Mouse (Mus musculus) hindbrain, embryonic 15.5 days (tissue): ENCODE measurements at regions not wholly inside any gene's neighbourhood (a gene's known extent, or its start where the extent isn't known, plus 50 kb on each side); places are given as distances from the start of the nearest gene placed in this dataset.

ENCODE experiments used
- ATAC-seq: fragments of 200-750 bp; cut with Nextera tagmentation; 2 replicates; pipeline ENCODE4 v1.8.0; 2017; ENCODE audit warnings: low read depth, moderate number of reproducible peaks, moderate TSS enrichment; ENCODE audit not compliant: low FRiP score
- H3K27ac ChIP-seq: fragments of 300-500 bp; sonication (generic); replicated peaks from 2 replicates; pipeline ENCODE4 v1.5.1; 2015; ENCODE audit warnings: mild to moderate bottlenecking, inconsistent platforms
- H3K27me3 ChIP-seq: fragments of 300-500 bp; sonication (generic); 2 replicates; pipeline ENCODE4 v1.6.1; 2015; ENCODE audit warnings: control low read depth, inconsistent platforms
- H3K36me3 ChIP-seq: fragments of 300-500 bp; sonication (generic); 2 replicates; pipeline ENCODE4 v1.6.1; 2015; ENCODE audit warnings: control low read depth, inconsistent platforms
- H3K4me1 ChIP-seq: fragments of 300-500 bp; sonication (generic); replicated peaks from 2 replicates; pipeline ENCODE4 v1.6.1; 2015; ENCODE audit warnings: control low read depth, inconsistent platforms
- H3K4me2 ChIP-seq: fragments of 300-500 bp; sonication (generic); 2 replicates; pipeline ENCODE4 v1.6.1; 2015; ENCODE audit warnings: moderate library complexity, mild to moderate bottlenecking, inconsistent platforms
- H3K4me3 ChIP-seq: fragments of 300-500 bp; sonication (generic); 2 replicates; pipeline ENCODE4 v1.5.1; 2015; ENCODE audit warnings: mild to moderate bottlenecking, inconsistent platforms
- H3K9ac ChIP-seq: fragments of 300-500 bp; sonication (generic); 2 replicates; pipeline ENCODE4 v1.6.1; 2015; ENCODE audit warnings: inconsistent platforms
- H3K9me3 ChIP-seq: fragments of 300-500 bp; sonication (generic); 2 replicates; pipeline ENCODE4 v1.6.1; 2016; ENCODE audit warnings: control low read depth, inconsistent platforms
- WGBS: fragments of 180-500 bp; shearing (Covaris S2); methylation state at CpG from one replicate; pipeline ENCODE4 v1.1.7; 2015; 5-methylcytosine and 5-hydroxymethylcytosine counted together

DNA sequence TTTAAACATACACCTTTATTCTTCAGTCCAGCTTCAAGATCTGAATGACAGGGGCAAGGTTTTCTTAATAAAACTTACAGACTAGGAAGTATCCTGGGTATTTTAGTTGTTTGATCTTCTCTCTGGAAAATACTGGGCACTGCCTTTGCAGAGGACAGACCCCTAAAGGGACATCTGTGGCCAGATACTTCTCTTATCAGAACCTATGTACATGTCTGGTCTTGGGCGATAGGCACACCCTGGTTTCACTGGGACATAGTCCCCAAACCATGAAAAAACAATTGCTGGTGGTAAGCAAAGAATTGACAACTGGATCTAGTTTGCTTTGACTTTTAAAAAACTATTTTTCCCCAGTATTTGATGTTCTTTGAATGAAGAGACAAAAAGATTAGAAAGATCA is 189.5 kb upstream of the Veph1 start:
- no peak for ATAC-seq
- 97% methylated on average over 1 of the region's 1 CpGs for WGBS
- no peaks in the 10 kb centered on the region for H3K36me3 ChIP-seq
- H3K9ac ChIP-seq, result no peak overlapping the region
- H3K4me3 ChIP-seq, result no peak overlapping the region
- no peak overlapping the region for H3K27ac ChIP-seq
- peaks cover 4% of the 10 kb centered on the region; the same call in 1 of the 2 replicates for H3K27me3 ChIP-seq
- no peaks in the 10 kb centered on the region for H3K4me1 ChIP-seq
- H3K4me2 ChIP-seq, result no peak overlapping the region
- no peaks in the 10 kb centered on the region for H3K9me3 ChIP-seq

DNA sequence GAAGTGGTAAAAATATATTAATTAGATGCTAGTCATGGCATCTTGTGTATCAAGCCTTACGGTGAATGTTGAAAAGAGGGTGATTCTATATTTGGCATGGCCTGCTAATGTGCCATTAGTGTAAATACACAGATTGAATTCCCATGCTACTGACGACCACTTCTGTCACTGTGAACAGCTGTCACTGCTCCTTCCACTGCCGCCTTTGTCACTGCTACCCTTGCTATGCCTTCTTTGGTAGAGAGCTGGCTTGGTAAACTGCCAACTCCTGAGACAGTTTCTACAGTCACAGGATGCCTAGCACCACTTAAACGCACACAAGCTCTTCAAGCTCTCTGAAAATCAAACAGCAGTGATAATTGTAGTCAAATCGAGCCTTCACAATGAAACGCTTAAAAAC is 184.1 kb upstream of the Veph1 start:
- H3K4me2 ChIP-seq, result no peak overlapping the region
- H3K27me3 ChIP-seq, result no peaks in the 10 kb centered on the region
- no peak overlapping the region for H3K9ac ChIP-seq
- WGBS, result 55% methylated on average over 6 of the region's 6 CpGs
- H3K4me1 ChIP-seq, result no peaks in the 10 kb centered on the region
- no peaks in the 10 kb centered on the region for H3K9me3 ChIP-seq
- no peak overlapping the region for H3K27ac ChIP-seq
- no peak overlapping the region for H3K4me3 ChIP-seq
- H3K36me3 ChIP-seq, result no peaks in the 10 kb centered on the region
- peak; percentile 71 for ATAC-seq

DNA sequence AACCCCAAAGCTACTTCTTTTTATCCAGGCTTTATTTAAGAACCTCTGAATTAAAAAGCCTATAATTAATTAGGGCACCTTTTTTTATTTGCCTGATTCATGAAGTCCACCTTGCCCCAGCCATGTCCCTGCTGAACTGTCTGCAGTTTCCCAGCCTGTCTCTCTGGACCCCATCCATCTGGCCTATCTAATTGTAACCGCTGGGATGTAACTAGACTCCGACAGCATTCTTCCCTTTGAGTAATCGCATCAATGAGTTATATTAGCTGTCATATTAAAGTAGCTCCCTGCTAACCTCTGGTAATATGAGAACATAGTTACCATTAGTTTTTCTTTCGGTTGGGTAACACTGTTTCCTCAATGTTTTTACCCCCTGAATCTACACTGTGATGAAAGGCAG is 182.6 kb upstream of the Veph1 start:
- no peak overlapping the region for H3K9ac ChIP-seq
- no peak overlapping the region for H3K4me3 ChIP-seq
- ATAC-seq, result no peak
- 44% methylated on average over 4 of the region's 4 CpGs for WGBS
- no peaks in the 10 kb centered on the region for H3K27me3 ChIP-seq
- H3K9me3 ChIP-seq, result no peaks in the 10 kb centered on the region
- H3K4me1 ChIP-seq, result no peaks in the 10 kb centered on the region
- no peaks in the 10 kb centered on the region for H3K36me3 ChIP-seq
- no peak overlapping the region for H3K4me2 ChIP-seq
- no peak overlapping the region for H3K27ac ChIP-seq

DNA sequence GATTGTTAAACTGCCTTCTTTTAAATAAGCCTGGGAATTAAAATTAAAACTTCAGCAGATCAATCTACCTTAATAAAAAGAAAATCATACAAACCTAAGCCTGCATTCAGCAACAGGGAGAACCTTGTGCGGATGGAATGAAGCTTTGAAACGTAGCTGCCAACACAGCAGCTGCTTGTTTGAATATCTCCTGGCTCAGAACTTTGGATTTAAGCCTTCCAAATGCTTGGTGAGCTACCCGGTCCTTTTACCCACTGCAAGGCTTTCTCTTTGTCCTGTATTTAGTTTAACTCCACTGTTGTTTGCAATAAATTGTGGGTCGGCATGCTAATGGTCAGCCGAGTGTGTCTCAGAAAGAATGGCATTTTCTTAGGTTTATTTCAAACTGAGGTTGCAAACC is 169.7 kb upstream of the Veph1 start:
- Histone ChIP-seq H3K27ac (no peak overlapping the region), H3K4me1 (no peaks in the 10 kb centered on the region), H3K9ac (no peak overlapping the region), H3K4me3 (no peak overlapping the region), H3K9me3 (no peaks in the 10 kb centered on the region), H3K36me3 (no peaks in the 10 kb centered on the region), H3K27me3 (no peaks in the 10 kb centered on the region), H3K4me2 (no peak overlapping the region)
- ATAC-seq, result no peak
- WGBS, result 83% methylated on average over 5 of the region's 5 CpGs

DNA sequence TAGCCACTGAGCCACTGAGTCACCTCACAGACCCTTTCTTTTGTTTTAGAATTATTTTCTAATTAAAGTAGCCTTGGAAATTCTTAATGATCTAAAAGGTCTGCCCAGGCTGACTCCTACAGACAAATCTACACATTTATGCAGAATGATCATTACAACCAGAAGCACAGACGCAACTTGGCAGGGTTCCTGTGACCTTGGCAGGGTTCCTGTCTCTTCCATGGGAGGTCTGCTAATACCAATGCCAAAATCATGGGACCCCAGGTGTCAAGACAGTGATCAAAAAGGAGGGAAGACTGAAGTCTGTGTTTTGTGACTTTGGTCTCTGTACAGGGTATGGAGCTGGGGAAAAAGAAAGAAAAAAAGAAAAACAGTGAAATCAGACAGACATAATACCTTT is 168.7 kb upstream of the Veph1 start:
- H3K4me3 ChIP-seq, result no peak overlapping the region
- H3K9ac ChIP-seq, result no peak overlapping the region
- H3K36me3 ChIP-seq, result no peaks in the 10 kb centered on the region
- no peak overlapping the region for H3K27ac ChIP-seq
- no peak overlapping the region for H3K4me2 ChIP-seq
- H3K27me3 ChIP-seq, result no peaks in the 10 kb centered on the region
- H3K4me1 ChIP-seq, result no peaks in the 10 kb centered on the region
- no peak for ATAC-seq
- 60% methylated on average over 1 of the region's 1 CpGs for WGBS
- no peaks in the 10 kb centered on the region for H3K9me3 ChIP-seq

DNA sequence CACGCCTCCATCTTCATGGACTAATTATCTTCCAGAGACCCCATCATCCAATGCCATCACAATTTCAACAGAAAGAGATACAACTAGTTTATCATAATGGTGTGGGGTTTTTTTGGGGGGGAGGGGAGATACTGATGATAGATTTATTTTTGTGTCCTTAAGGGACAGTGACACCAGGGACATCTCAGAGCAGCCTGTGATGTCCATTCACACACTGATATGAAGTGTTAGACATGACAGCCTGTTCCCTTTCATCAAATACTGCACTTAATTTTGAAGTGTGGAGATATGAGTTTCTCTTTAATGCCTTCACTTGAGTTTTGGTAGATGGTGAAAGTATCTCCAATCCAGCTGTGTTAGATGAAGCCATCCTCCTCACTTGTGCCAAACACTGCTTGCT is 165.7 kb upstream of the Veph1 start:
- H3K4me3 ChIP-seq, result no peak overlapping the region
- no peak overlapping the region for H3K4me2 ChIP-seq
- H3K27ac ChIP-seq, result no peak overlapping the region
- no peaks in the 10 kb centered on the region for H3K36me3 ChIP-seq
- no peaks in the 10 kb centered on the region for H3K9me3 ChIP-seq
- no peak overlapping the region for H3K9ac ChIP-seq
- no peak for ATAC-seq
- H3K27me3 ChIP-seq, result no peaks in the 10 kb centered on the region
- 78% methylated on average over 1 of the region's 1 CpGs for WGBS
- no peaks in the 10 kb centered on the region for H3K4me1 ChIP-seq

DNA sequence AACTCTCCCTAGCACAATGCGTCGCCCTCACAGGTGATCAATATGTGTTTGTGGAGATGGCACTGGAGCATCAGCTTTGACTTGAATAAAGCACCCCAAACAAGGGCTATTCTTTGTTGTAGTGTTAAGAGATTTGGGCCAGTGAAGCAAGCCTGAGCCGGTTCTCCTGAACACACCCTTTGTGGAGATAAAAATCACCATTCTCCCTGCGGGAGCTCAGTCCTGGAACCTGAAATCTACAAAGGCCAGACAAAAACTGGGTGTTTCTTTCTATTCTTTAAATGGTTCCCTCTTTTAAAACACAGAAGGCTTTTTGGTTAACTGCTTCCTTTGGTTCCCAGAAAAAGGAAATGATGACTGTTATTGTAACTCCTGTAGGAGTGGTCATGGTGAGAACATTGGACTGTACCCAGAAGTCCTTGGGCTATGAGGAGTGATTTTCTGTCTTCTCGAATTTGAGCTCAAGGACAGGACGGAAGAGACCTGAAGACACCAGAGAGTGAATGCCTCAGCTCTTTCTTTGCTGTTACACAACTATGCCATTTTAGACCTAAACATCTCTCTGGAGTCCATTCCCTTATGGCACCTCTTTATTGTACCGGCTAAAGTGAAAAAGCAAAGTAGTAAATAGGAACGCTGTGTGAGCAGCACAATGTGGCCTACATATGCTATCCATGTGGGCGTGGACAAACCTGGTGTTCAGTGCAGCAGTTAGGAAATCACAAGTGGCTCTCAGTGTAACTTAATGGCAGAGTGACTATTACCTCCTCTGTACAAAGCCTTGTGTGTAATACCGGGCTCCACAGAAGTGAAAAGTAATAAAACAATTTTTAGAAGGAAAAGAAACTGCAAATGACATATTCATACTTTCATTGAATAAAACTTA is 149.9 kb upstream of the Veph1 start:
- H3K27ac ChIP-seq, result no peak overlapping the region
- no peaks in the 10 kb centered on the region for H3K36me3 ChIP-seq
- no peak for ATAC-seq
- no peak overlapping the region for H3K9ac ChIP-seq
- no peaks in the 10 kb centered on the region for H3K27me3 ChIP-seq
- H3K4me2 ChIP-seq, result no peak overlapping the region
- 87% methylated on average over 10 of the region's 10 CpGs for WGBS
- no peak overlapping the region for H3K4me3 ChIP-seq
- no peaks in the 10 kb centered on the region for H3K9me3 ChIP-seq
- no peaks in the 10 kb centered on the region for H3K4me1 ChIP-seq

DNA sequence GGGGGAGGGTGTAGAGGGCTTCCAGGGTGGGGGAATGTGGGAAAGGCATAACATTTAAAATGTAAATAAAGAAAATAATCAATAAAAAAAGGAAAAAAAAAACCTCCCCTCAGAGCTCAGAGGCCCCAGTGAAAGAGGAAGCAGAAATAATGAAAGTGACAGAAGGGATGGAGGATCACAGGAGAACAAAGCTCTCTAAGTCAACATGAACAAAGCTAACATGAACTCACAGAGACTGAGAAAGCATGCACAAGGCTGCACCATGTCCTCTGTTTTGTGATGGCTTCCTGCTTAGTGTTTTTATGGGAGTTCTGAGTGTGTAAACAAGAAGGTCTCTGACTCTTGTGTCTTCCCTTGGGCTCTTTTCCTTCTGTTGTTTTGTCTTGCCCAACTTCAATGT is 136.6 kb upstream of the Veph1 start:
- no peak for ATAC-seq
- Histone ChIP-seq H3K9ac (no peak overlapping the region), H3K4me1 (no peaks in the 10 kb centered on the region)

DNA sequence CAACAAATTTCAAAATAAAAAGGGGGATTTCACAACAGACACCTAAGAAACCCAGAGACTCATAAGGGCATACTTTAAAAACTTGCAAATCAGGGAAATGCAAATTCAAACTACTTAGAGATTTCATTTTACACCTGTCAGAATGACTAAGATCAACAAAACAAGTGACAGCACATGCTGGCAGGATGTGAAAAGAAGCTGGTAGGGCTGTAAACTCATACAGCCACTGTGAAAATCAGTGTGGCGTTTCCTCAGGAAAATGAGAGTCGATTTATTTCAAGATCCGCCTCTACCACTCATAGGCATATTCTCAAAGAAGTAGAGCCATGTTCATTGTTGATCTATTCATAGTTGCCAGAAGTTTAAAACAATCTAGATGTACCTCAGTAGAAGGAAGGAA is 133.6 kb upstream of the Veph1 start:
- H3K27me3 ChIP-seq, result no peaks in the 10 kb centered on the region
- no peak overlapping the region for H3K27ac ChIP-seq
- H3K9ac ChIP-seq, result no peak overlapping the region
- H3K9me3 ChIP-seq, result no peaks in the 10 kb centered on the region
- H3K4me2 ChIP-seq, result no peak overlapping the region
- WGBS, result 79% methylated on average over 3 of the region's 3 CpGs
- no peak overlapping the region for H3K4me3 ChIP-seq
- no peaks in the 10 kb centered on the region for H3K36me3 ChIP-seq
- no peak for ATAC-seq
- H3K4me1 ChIP-seq, result no peaks in the 10 kb centered on the region

More for the DNA sequence above, 136.6 kb upstream of the Veph1 start:
- Histone ChIP-seq H3K36me3 (no peaks in the 10 kb centered on the region), H3K9me3 (no peaks in the 10 kb centered on the region), H3K4me3 (no peak overlapping the region), H3K27me3 (no peaks in the 10 kb centered on the region), H3K27ac (no peak overlapping the region), H3K4me2 (no peak overlapping the region)

DNA sequence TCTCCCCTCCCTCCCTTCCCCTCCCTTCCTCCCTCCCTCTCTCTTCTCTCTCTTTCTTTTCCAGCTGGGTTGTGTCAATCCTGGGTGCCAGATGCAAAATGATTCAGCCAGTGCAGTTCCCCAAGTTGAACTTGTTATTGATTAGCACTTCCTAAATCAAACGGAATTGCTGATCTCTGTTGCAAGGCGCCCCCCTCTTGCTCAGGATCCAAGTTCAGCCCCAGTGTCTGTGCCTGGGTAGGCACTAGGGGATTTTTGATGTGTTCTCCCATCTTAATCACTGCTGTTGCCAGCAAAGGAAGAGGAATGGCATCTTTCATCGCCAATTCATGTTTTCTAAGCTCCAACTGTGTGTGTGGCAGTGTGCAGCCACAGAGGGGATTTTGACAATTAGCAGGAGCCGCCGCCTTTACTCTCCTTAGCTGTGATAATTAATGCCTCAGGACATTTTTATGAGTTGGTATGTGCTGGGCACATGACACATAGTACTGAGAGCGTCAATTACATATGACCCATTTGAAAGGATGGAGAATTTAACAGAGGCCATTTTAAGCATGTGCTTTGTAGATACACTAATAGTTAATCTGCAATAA is 125.9 kb upstream of the Veph1 start:
- Histone ChIP-seq H3K4me2 (no peak overlapping the region), H3K9me3 (no peaks in the 10 kb centered on the region), H3K4me1 (no peaks in the 10 kb centered on the region), H3K4me3 (no peak overlapping the region), H3K27ac (no peak overlapping the region), H3K36me3 (no peaks in the 10 kb centered on the region), H3K27me3 (no peaks in the 10 kb centered on the region), H3K9ac (no peak overlapping the region)
- 38% methylated on average over 6 of the region's 6 CpGs for WGBS
- no peak for ATAC-seq

DNA sequence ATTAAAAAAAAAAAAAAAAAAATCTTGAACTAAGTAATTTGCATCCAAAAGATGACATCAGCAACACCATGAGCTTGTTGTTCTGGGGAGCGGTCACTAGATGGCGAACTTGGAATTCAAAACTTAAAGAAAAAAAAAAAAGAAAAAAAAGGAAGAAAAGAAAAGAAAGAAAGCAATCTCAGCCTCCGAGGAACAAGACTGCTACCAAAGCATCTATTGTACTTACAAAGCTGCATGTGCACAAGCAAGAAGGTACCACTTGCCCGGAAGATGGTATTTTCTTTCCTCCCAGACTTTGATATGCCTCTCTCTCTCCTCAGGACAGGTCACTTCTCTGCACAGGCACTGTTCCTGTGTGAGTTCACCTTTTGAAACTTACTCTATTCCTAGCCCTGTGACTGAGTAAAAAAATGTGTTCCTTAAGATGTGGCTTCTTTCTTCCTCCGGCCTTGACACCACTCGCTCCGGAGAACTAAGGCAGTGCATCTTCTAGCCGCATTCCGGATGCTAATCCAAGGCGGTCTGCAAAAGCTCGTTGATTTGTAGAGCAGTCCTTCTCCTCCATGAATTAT is 114.2 kb upstream of the Veph1 start:
- Histone ChIP-seq H3K36me3 (no peaks in the 10 kb centered on the region), H3K27me3 (peaks cover 4% of the 10 kb centered on the region; the same call in 1 of the 2 replicates), H3K4me3 (peak overlapping the region; percentile 29), H3K9ac (peak overlapping the region; percentile 30; the same call in 1 of the 2 replicates), H3K4me2 (peak overlapping the region; percentile 60), H3K4me1 (peaks cover 5% of the 10 kb centered on the region; the same call in 1 of the 2 replicates), H3K9me3 (no peaks in the 10 kb centered on the region), H3K27ac (0 out of 2 replicates have a peak overlapping the region, but pooled peaks have one; percentile 42)
- ATAC-seq, result peak; percentile 63
- 32% methylated on average over 11 of the region's 11 CpGs for WGBS

DNA sequence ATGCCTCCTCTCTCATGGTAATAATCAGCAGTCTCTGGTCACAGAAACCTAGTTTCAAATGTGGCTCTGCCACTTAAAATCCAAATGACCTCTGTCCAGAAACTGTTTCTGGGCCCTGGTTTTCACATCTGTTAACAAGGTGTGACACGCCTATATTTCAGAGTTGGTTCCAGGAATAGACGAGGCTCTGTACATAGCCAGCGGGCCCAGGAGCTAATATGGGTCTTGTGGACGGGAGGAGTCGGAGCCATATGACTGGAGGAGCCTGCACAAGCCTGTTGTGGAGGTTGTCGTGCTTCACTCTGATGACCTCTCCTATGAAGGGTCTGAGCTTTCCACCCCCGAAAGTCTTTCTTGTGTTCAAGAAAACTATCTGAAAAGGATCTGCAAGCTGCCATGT is 112.2 kb upstream of the Veph1 start:
- peaks cover 5% of the 10 kb centered on the region; the same call in 1 of the 2 replicates for H3K4me1 ChIP-seq
- no peaks in the 10 kb centered on the region for H3K36me3 ChIP-seq
- H3K4me2 ChIP-seq, result no peak overlapping the region
- H3K27me3 ChIP-seq, result peaks cover 4% of the 10 kb centered on the region; the same call in 1 of the 2 replicates
- no peak for ATAC-seq
- WGBS, result 92% methylated on average over 7 of the region's 7 CpGs
- no peaks in the 10 kb centered on the region for H3K9me3 ChIP-seq
- H3K4me3 ChIP-seq, result no peak overlapping the region
- no peak overlapping the region for H3K27ac ChIP-seq
- H3K9ac ChIP-seq, result no peak overlapping the region
